Mouse (Mus musculus) MEL (cell line): ENCODE results near the gene Crybb2. TPM values are rescaled to one million over a fixed set of nuclear protein-coding genes. Genes with fewer than 3 reads are reported as not detected.

Experiments
- DNase-seq: peaks from one replicate; pipeline ENCODE4 v3.0.0; 2011; ENCODE audit warnings: low read depth, low spot score
- H3K27ac ChIP-seq: 2 replicates; pipeline ENCODE4 v1.5.1; 2012; ENCODE audit warnings: low read depth, mild to moderate bottlenecking, control low read depth, low read length, moderate library complexity; ENCODE audit not compliant: control insufficient read depth
- H3K27me3 ChIP-seq, 2 experiments: fragments of 150-350 bp in 1 of 2; sonication (generic) in 1 of 2; 2 replicates each; pipeline ENCODE4 v1.6.1; 2012; ENCODE audit warnings: low read length in 2 of 2, mild to moderate bottlenecking in 2 of 2, improper control_type of control experiment in 1 of 2, moderate library complexity in 1 of 2; ENCODE audit not compliant: insufficient read depth in 2 of 2, control insufficient read depth in 1 of 2
- H3K36me3 ChIP-seq, 2 experiments: 2 replicates each; pipeline ENCODE4 v1.6.1; 2012 to 2014; ENCODE audit warnings: low read length in 2 of 2, improper control_type of control experiment in 1 of 2, inconsistent platforms in 1 of 2, mild to moderate bottlenecking in 1 of 2; ENCODE audit not compliant: insufficient read depth in 2 of 2, control insufficient read depth in 1 of 2
- H3K4me1 ChIP-seq, 2 experiments: fragments of 150-350 bp in 1 of 2; sonication (generic) in 1 of 2; 2 replicates each; pipeline ENCODE4 v1.6.1; 2012; ENCODE audit warnings: low read length in 2 of 2, improper control_type of control experiment in 1 of 2, mild to moderate bottlenecking in 1 of 2; ENCODE audit not compliant: insufficient read depth in 2 of 2, control insufficient read depth in 1 of 2
- H3K4me3 ChIP-seq, 2 experiments: fragments of 150-350 bp in 1 of 2; sonication (generic) in 1 of 2; 2 replicates each; pipeline ENCODE4 v1.5.1; 2012; ENCODE audit warnings: low read depth in 2 of 2, low read length in 2 of 2, mild to moderate bottlenecking in 2 of 2, moderate library complexity in 2 of 2, control low read depth in 1 of 2, improper control_type of control experiment in 1 of 2; ENCODE audit not compliant: control insufficient read depth in 1 of 2, insufficient read depth in 1 of 2
- H3K79me2 ChIP-seq: 2 replicates; pipeline ENCODE4 v1.6.1; 2012; ENCODE audit warnings: mild to moderate bottlenecking, low read length, moderate library complexity; ENCODE audit not compliant: control insufficient read depth, poor library complexity, insufficient read depth
- H3K9ac ChIP-seq: 2 replicates; pipeline ENCODE4 v1.6.1; 2012; ENCODE audit warnings: low read depth, mild to moderate bottlenecking, control low read depth, low read length, moderate library complexity; ENCODE audit not compliant: control insufficient read depth, poor library complexity, severe bottlenecking
- H3K9me3 ChIP-seq: fragments of 150-350 bp; sonication (generic); replicated peaks from 2 replicates; pipeline ENCODE4 v1.6.1; 2012; ENCODE audit warnings: mild to moderate bottlenecking, low read length, improper control_type of control experiment, moderate library complexity; ENCODE audit not compliant: insufficient read depth
- BHLHE40 ChIP-seq: IDR thresholded peaks from 2 replicates; pipeline ENCODE4 v1.6.1; 2012; ENCODE audit warnings: low read depth, mild to moderate bottlenecking, inconsistent platforms, low read length, improper control_type of control experiment, borderline replicate concordance
- CHD1 ChIP-seq: IDR thresholded peaks from 2 replicates; pipeline ENCODE4 v1.6.1; 2012; ENCODE audit warnings: low read depth, mild to moderate bottlenecking, inconsistent platforms, low read length, improper control_type of control experiment
- CHD2 ChIP-seq: IDR thresholded peaks from 2 replicates; pipeline ENCODE4 v1.6.1; 2011; ENCODE audit warnings: low read length, improper control_type of control experiment
- CTCF ChIP-seq, 3 experiments: IDR thresholded peaks in 2 of 3; conservative IDR thresholded peaks in 1 of 3; 2 replicates each; pipeline ENCODE4 v1.5.1; 2011 to 2012; ENCODE audit warnings: low read length in 3 of 3, low read depth in 2 of 3, mild to moderate bottlenecking in 2 of 3, improper control_type of control experiment in 1 of 3, inconsistent platforms in 1 of 3, mixed read lengths in 1 of 3, moderate library complexity in 1 of 3; ENCODE audit not compliant: control insufficient read depth in 1 of 3, insufficient read depth in 1 of 3, poor library complexity in 1 of 3, severe bottlenecking in 1 of 3
- ELF1 ChIP-seq: IDR thresholded peaks from 2 replicates; pipeline ENCODE4 v1.6.1; 2014; ENCODE audit warnings: low read depth, mild to moderate bottlenecking, inconsistent platforms, low read length, improper control_type of control experiment, moderate library complexity
- EP300 ChIP-seq, 2 experiments: IDR thresholded peaks; 2 replicates each; pipeline ENCODE4 v1.6.1; 2011; ENCODE audit warnings: improper control_type of control experiment in 2 of 2, low read length in 2 of 2, low read depth in 1 of 2, mild to moderate bottlenecking in 1 of 2
- ETS1 ChIP-seq: IDR thresholded peaks from 2 replicates; pipeline ENCODE4 v1.6.1; 2012; ENCODE audit warnings: low read depth, mild to moderate bottlenecking, inconsistent platforms, low read length, improper control_type of control experiment, moderate library complexity
- GABPA ChIP-seq: IDR thresholded peaks from 2 replicates; pipeline ENCODE4 v1.6.1; 2012; ENCODE audit warnings: low read depth, mild to moderate bottlenecking, inconsistent platforms, low read length, improper control_type of control experiment, moderate library complexity
- JUND ChIP-seq: IDR thresholded peaks from 2 replicates; pipeline ENCODE4 v1.6.1; 2011; ENCODE audit warnings: low read depth, mild to moderate bottlenecking, improper control_type of control experiment, low read length
- MAFK ChIP-seq: IDR thresholded peaks from 2 replicates; pipeline ENCODE4 v1.6.1; 2011; ENCODE audit warnings: low read depth, mild to moderate bottlenecking, low read length, improper control_type of control experiment, borderline replicate concordance
- MAZ ChIP-seq: IDR thresholded peaks from 2 replicates; pipeline ENCODE4 v1.6.1; 2012; ENCODE audit warnings: low read depth, mild to moderate bottlenecking, inconsistent platforms, low read length, improper control_type of control experiment
- MEF2A ChIP-seq: IDR thresholded peaks from 2 replicates; pipeline ENCODE4 v1.6.1; 2014; ENCODE audit warnings: low read depth, mild to moderate bottlenecking, inconsistent platforms, low read length, improper control_type of control experiment; ENCODE audit not compliant: poor library complexity, insufficient replicate concordance, severe bottlenecking; ENCODE audit errors: extremely low read depth
- MXI1 ChIP-seq: IDR thresholded peaks from 2 replicates; pipeline ENCODE4 v1.6.1; 2011; ENCODE audit warnings: mild to moderate bottlenecking, low read depth, low read length, improper control_type of control experiment
- MYC ChIP-seq: IDR thresholded peaks from 2 replicates; pipeline ENCODE4 v1.6.1; 2011; ENCODE audit warnings: low read depth, mild to moderate bottlenecking, low read length, improper control_type of control experiment, moderate library complexity
- POLR2A ChIP-seq, 2 experiments: IDR thresholded peaks; 2 replicates each; pipeline ENCODE4 v1.6.1; 2011 to 2012; ENCODE audit warnings: low read length in 2 of 2, mild to moderate bottlenecking in 2 of 2, control low read depth in 1 of 2, improper control_type of control experiment in 1 of 2, low read depth in 1 of 2, moderate library complexity in 1 of 2; ENCODE audit not compliant: control insufficient read depth in 1 of 2, insufficient read depth in 1 of 2, poor library complexity in 1 of 2
- POLR2AphosphoS2 ChIP-seq: IDR thresholded peaks from 2 replicates; pipeline ENCODE4 v1.6.1; 2011; ENCODE audit warnings: low read length, improper control_type of control experiment
- RAD21 ChIP-seq: IDR thresholded peaks from 2 replicates; pipeline ENCODE4 v1.6.1; 2011; ENCODE audit warnings: mild to moderate bottlenecking, low read depth, low read length, improper control_type of control experiment
- TAL1 ChIP-seq: IDR thresholded peaks from 2 replicates; pipeline ENCODE4 v1.6.1; 2012; ENCODE audit warnings: mild to moderate bottlenecking, inconsistent platforms, low read length, moderate library complexity, mixed read lengths
- TBP ChIP-seq: IDR thresholded peaks from 2 replicates; pipeline ENCODE4 v1.8.0; 2011; ENCODE audit warnings: low read depth, low read length, improper control_type of control experiment
- TCF12 ChIP-seq: IDR thresholded peaks from 2 replicates; pipeline ENCODE4 v1.6.1; 2014; ENCODE audit warnings: low read depth, mild to moderate bottlenecking, inconsistent platforms, low read length, improper control_type of control experiment, moderate library complexity
- UBTF ChIP-seq: IDR thresholded peaks from 2 replicates; pipeline ENCODE4 v1.6.1; 2012; ENCODE audit warnings: low read depth, mild to moderate bottlenecking, inconsistent platforms, low read length, improper control_type of control experiment, moderate library complexity, borderline replicate concordance; ENCODE audit not compliant: insufficient read depth
- USF2 ChIP-seq, 2 experiments: IDR thresholded peaks; 2 replicates each; pipeline ENCODE4 v1.6.1; 2011 to 2012; ENCODE audit warnings: improper control_type of control experiment in 2 of 2, low read length in 2 of 2, borderline replicate concordance in 1 of 2, inconsistent platforms in 1 of 2, low read depth in 1 of 2, mild to moderate bottlenecking in 1 of 2; ENCODE audit not compliant: insufficient read depth in 1 of 2
- ZKSCAN1 ChIP-seq: IDR thresholded peaks from 2 replicates; pipeline ENCODE4 v1.6.1; 2012; ENCODE audit warnings: low read depth, mild to moderate bottlenecking, inconsistent platforms, low read length, improper control_type of control experiment, moderate library complexity
- ZMIZ1 ChIP-seq: IDR thresholded peaks from 2 replicates; pipeline ENCODE4 v1.6.1; 2012; ENCODE audit warnings: low read depth, mild to moderate bottlenecking, inconsistent platforms, low read length, improper control_type of control experiment, moderate library complexity
- ZNF384 ChIP-seq: IDR thresholded peaks from 2 replicates; pipeline ENCODE4 v1.6.1; 2012; ENCODE audit warnings: low read depth, mild to moderate bottlenecking, inconsistent platforms, low read length, improper control_type of control experiment
- polyA plus RNA-seq, 2 experiments: library from polyadenylated mRNA; stranded (reverse) in 1 of 2; unstranded in 1 of 2; fragments of >175 nt in 1 of 2; fragments of >200 nt in 1 of 2; gene quantifications; 2 replicates each; pipeline versions ENCODE4 v1.2.1 to v1.2.4; 2012; ENCODE audit warnings: low replicate concordance in 2 of 2, low read depth in 1 of 2; ENCODE audit not compliant: insufficient read length in 2 of 2, insufficient read depth in 1 of 2, missing spikeins in 1 of 2
- total RNA-seq: library from RNA; depleted of rRNA; stranded (reverse); fragments of 300-350 nt; gene quantifications from 2 replicates; pipeline ENCODE4 v1.2.3, GENCODE M21; 2012

Gene Crybb2
- total and polyA plus RNA-seq, 3 experiments: not detected

DNA sequence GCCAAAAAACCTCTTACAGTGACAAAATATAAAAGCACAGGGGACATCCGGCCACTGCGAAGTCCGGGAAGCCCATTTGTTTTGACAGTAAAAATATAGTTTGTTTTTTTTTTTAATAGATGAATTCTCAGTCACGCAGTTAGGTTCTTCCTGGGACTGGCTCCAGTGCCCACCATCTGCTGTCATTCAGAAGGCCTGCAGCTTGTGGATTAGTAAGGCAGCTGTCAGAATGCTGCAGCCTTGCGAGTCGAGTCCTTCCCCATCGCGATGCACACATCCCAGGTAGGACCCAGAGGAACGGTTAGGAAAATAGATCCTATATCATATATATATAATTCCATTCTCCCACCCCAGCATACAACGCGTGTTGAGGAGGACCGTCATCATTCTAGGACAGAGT lies 16.5 kb upstream of the Crybb2 start:
- H3K4me3 ChIP-seq: no peak overlapping the region
- no peaks in the 10 kb centered on the region for H3K27me3 ChIP-seq
- TF ChIP-seq CHD2: no peak
- TF ChIP-seq JUND: no peak
- no peak for TF ChIP-seq ELF1
- no peak for TF ChIP-seq POLR2A (IDR thresholded peaks at IDR 0.05; ENCODE audit: control insufficient read depth in 1 of 2, insufficient read depth in 1 of 2, low read depth in 1 of 2, low read length in 2 of 2, poor library complexity in 1 of 2)
- no peak for TF ChIP-seq CHD1
- TF ChIP-seq GABPA: no peak
- no peak for TF ChIP-seq RAD21
- no peak for TF ChIP-seq TAL1
- TF ChIP-seq CTCF (IDR thresholded peaks at IDR 0.05 in 2 of 3, conservative IDR thresholded peaks at IDR 0.05 in 1 of 3; ENCODE audit: control insufficient read depth in 1 of 3, insufficient read depth in 1 of 3, low read depth in 2 of 3, low read length in 3 of 3, poor library complexity in 1 of 3, severe bottlenecking in 1 of 3): no peak
- no peak for TF ChIP-seq USF2 (IDR thresholded peaks at IDR 0.05; ENCODE audit: borderline replicate concordance in 1 of 2, insufficient read depth in 1 of 2, low read depth in 1 of 2, low read length in 2 of 2)
- TF ChIP-seq ZKSCAN1: no peak
- no peak for TF ChIP-seq MXI1
- TF ChIP-seq MYC: no peak
- TF ChIP-seq UBTF: no peak
- TF ChIP-seq BHLHE40: no peak
- TF ChIP-seq MAFK: no peak
- TF ChIP-seq MEF2A: no peak
- no peaks in the 10 kb centered on the region for H3K36me3 ChIP-seq
- DNase-seq: no peak
- no peaks in the 10 kb centered on the region for H3K4me1 ChIP-seq
- no peaks in the 10 kb centered on the region for H3K79me2 ChIP-seq
- no peaks in the 10 kb centered on the region for H3K9me3 ChIP-seq
- H3K9ac ChIP-seq: no peak overlapping the region
- no peak overlapping the region for H3K27ac ChIP-seq

DNA sequence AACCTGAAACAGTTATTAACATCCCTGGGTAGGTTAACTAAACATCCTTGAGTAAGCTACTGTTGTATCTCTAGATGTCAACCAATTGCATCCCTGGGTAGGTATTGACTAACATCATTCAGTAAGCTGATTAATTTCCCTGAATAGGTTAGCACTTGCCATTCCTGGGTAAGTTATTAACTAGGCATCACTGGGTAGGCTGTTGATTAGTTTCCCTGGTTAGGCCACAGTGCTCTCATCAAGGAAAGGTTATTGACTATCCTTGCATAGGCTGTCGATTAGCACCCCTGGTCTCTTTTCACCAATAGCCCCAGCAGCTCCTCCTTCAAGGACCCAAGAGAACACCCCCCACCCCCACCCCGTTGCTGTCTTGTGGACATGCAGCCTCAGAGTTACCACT lies 16.0 kb upstream of the Crybb2 start:
- Histone ChIP-seq H3K36me3 (no peaks in the 10 kb centered on the region), H3K27me3 (no peaks in the 10 kb centered on the region), H3K9me3 (no peaks in the 10 kb centered on the region), H3K79me2 (no peaks in the 10 kb centered on the region), H3K9ac (no peak overlapping the region), H3K27ac (no peak overlapping the region), H3K4me1 (no peaks in the 10 kb centered on the region), H3K4me3 (no peak overlapping the region)
- DNase-seq: no peak
- no peak for TF ChIP-seq RAD21
- TF ChIP-seq ETS1: no peak
- no peak for TF ChIP-seq TCF12
- no peak for TF ChIP-seq TBP
- no peak for TF ChIP-seq TAL1
- TF ChIP-seq MAZ: no peak
- no peak for TF ChIP-seq POLR2AphosphoS2
- no peak for TF ChIP-seq MEF2A
- TF ChIP-seq GABPA: no peak
- no peak for TF ChIP-seq MAFK
- TF ChIP-seq JUND: no peak
- no peak for TF ChIP-seq ZMIZ1
- TF ChIP-seq MYC: no peak
- no peak for TF ChIP-seq ZKSCAN1
- TF ChIP-seq EP300 (IDR thresholded peaks at IDR 0.05; ENCODE audit: low read depth in 1 of 2, low read length in 2 of 2): no peak
- no peak for TF ChIP-seq POLR2A (IDR thresholded peaks at IDR 0.05; ENCODE audit: control insufficient read depth in 1 of 2, insufficient read depth in 1 of 2, low read depth in 1 of 2, low read length in 2 of 2, poor library complexity in 1 of 2)
- TF ChIP-seq BHLHE40: no peak
- no peak for TF ChIP-seq MXI1
- TF ChIP-seq ZNF384: no peak
